Mouse (Mus musculus): Measurements from ENCODE around the gene Cfi.

The Cfi gene

GRCm38 (mm10) chr3:129835388-129835934 lies at the start of gene Cfi:
Gene Cfi, plus strand, starts transcription at chr3:129835884.
- DNase-seq (ENCODE audit: extremely low read depth, low read depth, low spot score), result no peak

- no peak for DNase-seq (ENCODE audit: extremely low read depth, low read depth, low spot score)
Measured at GRCm38 (mm10) chr3:129793801-129794200, 41.9 kb upstream of the Cfi start.

GRCm38 (mm10) chr3:129797341-129797740 lies 38.3 kb upstream of the Cfi start:
- DNase-seq (ENCODE audit: extremely low read depth, low read depth, low spot score), result no peak

GRCm38 (mm10) chr3:129798551-129798950 lies 37.1 kb upstream of the Cfi start:
- no peak for DNase-seq (ENCODE audit: extremely low read depth, low read depth, low spot score)

- no peak for DNase-seq (ENCODE audit: extremely low read depth, low read depth, low spot score)
Measured at GRCm38 (mm10) chr3:129799011-129799410, 36.7 kb upstream of the Cfi start.

- no peak for DNase-seq (ENCODE audit: extremely low read depth, low read depth, low spot score)
Measured at GRCm38 (mm10) chr3:129803765-129804164, 31.9 kb upstream of the Cfi start, which contains the start of gene Lrit3. Gene Lrit3, minus strand, starts transcription at chr3:129804030.

- DNase-seq (ENCODE audit: extremely low read depth, low read depth, low spot score), result no peak
Measured at GRCm38 (mm10) chr3:129820847-129821246, 14.8 kb upstream of the Cfi start.

GRCm38 (mm10) chr3:129821736-129822135 lies 13.9 kb upstream of the Cfi start:
- DNase-seq (ENCODE audit: extremely low read depth, low read depth, low spot score), result no peak

GRCm38 (mm10) chr3:129822206-129822775 lies 13.4 kb upstream of the Cfi start, which contains the start of gene Rrh:
Gene Rrh, minus strand, starts transcription at chr3:129822587.
- DNase-seq (ENCODE audit: extremely low read depth, low read depth, low spot score), result no peak

- DNase-seq (ENCODE audit: extremely low read depth, low read depth, low spot score), result no peak
Measured at GRCm38 (mm10) chr3:129823293-129823692, 12.4 kb upstream of the Cfi start.

GRCm38 (mm10) chr3:129824146-129824545 lies 11.5 kb upstream of the Cfi start:
- DNase-seq (ENCODE audit: extremely low read depth, low read depth, low spot score), result peak; percentile 49

GRCm38 (mm10) chr3:129824891-129825290 lies 10.8 kb upstream of the Cfi start:
- DNase-seq (ENCODE audit: extremely low read depth, low read depth, low spot score), result no peak

GRCm38 (mm10) chr3:129826691-129827090 lies 9.0 kb upstream of the Cfi start:
- DNase-seq (ENCODE audit: extremely low read depth, low read depth, low spot score), result no peak

GRCm38 (mm10) chr3:129827691-129828090 lies 8.0 kb upstream of the Cfi start:
- no peak for DNase-seq (ENCODE audit: extremely low read depth, low read depth, low spot score)

- no peak for DNase-seq (ENCODE audit: extremely low read depth, low read depth, low spot score)
Measured at GRCm38 (mm10) chr3:129830626-129831025, 5.1 kb upstream of the Cfi start.

- DNase-seq (ENCODE audit: extremely low read depth, low read depth, low spot score), result peak; percentile 52
Measured at GRCm38 (mm10) chr3:129831035-129831568, 4.6 kb upstream of the Cfi start, which contains the start of gene Gar1. Gene Gar1, minus strand, starts transcription at chr3:129831396.

GRCm38 (mm10) chr3:129836051-129836697 lies 490 bp downstream of the Cfi start:
- DNase-seq (ENCODE audit: extremely low read depth, low read depth, low spot score), result no peak

GRCm38 (mm10) chr3:129836965-129837364 lies 1.3 kb downstream of the Cfi start:
- DNase-seq (ENCODE audit: extremely low read depth, low read depth, low spot score), result no peak

GRCm38 (mm10) chr3:129838017-129838416 lies 2.3 kb downstream of the Cfi start:
- DNase-seq (ENCODE audit: extremely low read depth, low read depth, low spot score), result no peak

- DNase-seq (ENCODE audit: extremely low read depth, low read depth, low spot score), result no peak
Measured at GRCm38 (mm10) chr3:129845868-129846267, 10.2 kb downstream of the Cfi start.

- no peak for DNase-seq (ENCODE audit: extremely low read depth, low read depth, low spot score)
Measured at GRCm38 (mm10) chr3:129846846-129847245, 11.2 kb downstream of the Cfi start.

GRCm38 (mm10) chr3:129862592-129862991 lies 26.9 kb downstream of the Cfi start:
- DNase-seq (ENCODE audit: extremely low read depth, low read depth, low spot score), result no peak
